29 mouse cellular contexts compared by ENCODE assay signal in the genomic region with DNA sequence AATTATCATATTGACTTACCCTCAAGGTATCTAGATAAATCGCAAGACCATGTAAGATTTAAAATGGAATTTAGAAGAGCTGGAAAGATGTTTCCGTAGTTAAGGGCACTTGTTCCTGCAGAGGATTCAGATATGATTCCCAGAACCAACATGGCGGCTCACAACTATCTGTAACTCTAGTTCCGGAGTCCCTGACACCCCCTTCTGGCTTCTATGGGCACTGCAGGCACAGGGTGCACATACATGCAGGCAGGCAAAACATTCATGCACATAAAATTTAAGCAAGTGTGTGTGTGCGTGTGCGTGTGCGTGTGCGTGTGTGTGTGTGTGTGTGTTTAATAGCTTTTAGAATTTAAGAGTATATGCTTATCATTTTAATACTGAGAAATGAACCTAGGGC.
DNase-seq lines count a peak whose midpoint lies in the region; TF ChIP-seq lines count a peak whose summit lies in the region.
"Had no signal": no experiment of that assay in that cellular context is flagged by ENCODE, and none has a peak within 500 bp of the region (broad histone marks: within the 10 kb centered on the region; RNA-seq: fewer than 3 reads in every experiment).

No protein-coding gene starts in this region.

- H3K9me3 ChIP-seq in ES-E14 (ENCODE audit: control insufficient read depth, insufficient read depth, low read depth, low read length), result no peaks in the 10 kb centered on the region
- H3K9me3 ChIP-seq: embryonic facial prominence, embryonic 10.5 days; embryonic facial prominence, embryonic 13.5 days; forebrain, embryonic 12.5 days; forebrain, embryonic 15.5 days had no signal

- no peak for TF ChIP-seq POLR2A in testis, adult 2 months (IDR thresholded peaks at IDR 0.05; ENCODE audit: control insufficient read depth, low read depth, low read length)

- H3K9ac ChIP-seq in ES-E14 (ENCODE audit: insufficient read depth, low read depth, low read length, poor library complexity, severe bottlenecking), result no peak overlapping the region
- H3K9ac ChIP-seq: embryonic facial prominence, embryonic 13.5 days; forebrain, embryonic 12.5 days; forebrain, embryonic 15.5 days; heart, embryonic 13.5 days; hindbrain, embryonic 14.5 days had no signal

- no peaks in the 10 kb centered on the region for H3K4me1 ChIP-seq in testis, adult 2 months (ENCODE audit: control insufficient read depth, insufficient read depth, low read length)
- H3K4me1 ChIP-seq in ES-E14 (ENCODE audit: control insufficient read depth in 2 of 2, insufficient read depth in 2 of 2, low read length in 2 of 2, poor library complexity in 1 of 2), result no peaks in the 10 kb centered on the region; a peak in 1 of 4 replicates
- H3K4me1 ChIP-seq: embryonic facial prominence, embryonic 10.5 days; embryonic facial prominence, embryonic 13.5 days; forebrain, embryonic 12.5 days; forebrain, embryonic 15.5 days; heart, embryonic 10.5 days; heart, embryonic 13.5 days had no signal

- in situ Hi-C loops in ES-E14 (cut with MboI; ENCODE audit: low sequenced_read_pairs in 2 of 2, unreplicated experiment in 2 of 2), result no loop called here

- no peaks in the 10 kb centered on the region for H3K27me3 ChIP-seq in testis, adult 2 months (ENCODE audit: control insufficient read depth, insufficient read depth, low read length)
- H3K27me3 ChIP-seq: CH12.LX; embryonic facial prominence, embryonic 13.5 days; forebrain, embryonic 12.5 days; forebrain, embryonic 15.5 days; heart, embryonic 13.5 days had no signal

- TF ChIP-seq CTCF in testis, adult 2 months (IDR thresholded peaks at IDR 0.05; ENCODE audit: control insufficient read depth, insufficient read depth, insufficient replicate concordance, low read depth, low read length), result peak; percentile 19; the same call in 1 of the 2 replicates

- no peak overlapping the region for H3K4me3 ChIP-seq in testis, adult 2 months (ENCODE audit: control insufficient read depth, low read depth, low read length)
- H3K4me3 ChIP-seq in ES-E14 (ENCODE audit: insufficient read depth in 1 of 2, low read depth in 1 of 2, low read length in 2 of 2, poor library complexity in 1 of 2, severe bottlenecking in 1 of 2), result no peak overlapping the region
- H3K4me3 ChIP-seq: embryonic facial prominence, embryonic 10.5 days; embryonic facial prominence, embryonic 13.5 days; erythroblast, embryonic 14.5 days; forebrain, embryonic 12.5 days; forebrain, embryonic 15.5 days; heart, adult 2 months; heart, embryonic 10.5 days; heart, embryonic 13.5 days had no signal

- no peak for DNase-seq in testis, postnatal 14 days (ENCODE audit: low spot score)
- peak; percentile 20 for DNase-seq in ES-E14 (ENCODE audit: low read depth, low spot score)
- DNase-seq in ZHBTc4 (ENCODE audit: low read depth, low spot score), result peak; percentile 64
- no peak for DNase-seq in kidney, postnatal 4 days
- no peak for DNase-seq in urinary bladder, adult 2 months (ENCODE audit: low spot score)
- DNase-seq: adrenal gland, adult 2 months; adrenal gland, postnatal 14 days; B cell, adult 2 months; cerebellum, adult 11-12 months; cerebellum, adult 8-10 months; cerebellum, postnatal 10 days; cerebellum, postnatal 36 days; embryo, embryonic 11 days; gastrocnemius, postnatal 10 days; gastrocnemius, postnatal 36 days; heart, adult 2 months; heart, postnatal 14 days; heart, postnatal 4 days had no signal

- H3K36me3 ChIP-seq in testis, adult 2 months (ENCODE audit: control insufficient read depth, insufficient read depth, low read length), result no peaks in the 10 kb centered on the region
- H3K36me3 ChIP-seq in ES-E14 (ENCODE audit: control insufficient read depth, insufficient read depth, low read length, poor library complexity, severe bottlenecking), result no peaks in the 10 kb centered on the region
- H3K36me3 ChIP-seq: embryonic facial prominence, embryonic 10.5 days; embryonic facial prominence, embryonic 13.5 days; forebrain, embryonic 12.5 days; forebrain, embryonic 15.5 days; heart, embryonic 10.5 days; heart, embryonic 13.5 days had no signal

- no peak overlapping the region for H3K27ac ChIP-seq in testis, adult 2 months (ENCODE audit: control insufficient read depth, insufficient read depth, low read depth, low read length)
- H3K27ac ChIP-seq in ES-E14 (ENCODE audit: insufficient read depth, low read depth, low read length, poor library complexity, severe bottlenecking), result no peak overlapping the region
- H3K27ac ChIP-seq: embryonic facial prominence, embryonic 10.5 days; embryonic facial prominence, embryonic 13.5 days; forebrain, embryonic 12.5 days; forebrain, embryonic 15.5 days; heart, adult 2 months; heart, embryonic 10.5 days; heart, embryonic 13.5 days; hindbrain, embryonic 14.5 days; hindbrain, postnatal 0 days had no signal

TF ChIP-seq in ES-E14, 5 proteins besides CTCF, POLR2A, EP300 and RAD21:
- TF ChIP-seq ZC3H11A (IDR thresholded peaks at IDR 0.05; ENCODE audit: borderline replicate concordance, low read depth, low read length) (no peak), MAFK (IDR thresholded peaks at IDR 0.05; ENCODE audit: insufficient read depth, low read depth, low read length) (no peak), ZNF384 (IDR thresholded peaks at IDR 0.05; ENCODE audit: low read depth, low read length) (no peak), CHD2 (IDR thresholded peaks at IDR 0.05; ENCODE audit: low read depth, low read length) (no peak), HCFC1 (IDR thresholded peaks at IDR 0.05; ENCODE audit: borderline replicate concordance, insufficient read depth, low read length) (no peak)

Comparison
In these comparisons a context has a peak if more than half of its experiments do, and no peak if none do; other contexts are left out.
1. DNase-seq: peak in ES-E14 (single experiment) and ZHBTc4 (single experiment); none in testis, postnatal 14 days (single experiment), kidney, postnatal 4 days (0 of 2) and urinary bladder, adult 2 months (single experiment).